Mouse (Mus musculus) embryonic facial prominence, embryonic 10.5 days (tissue): ENCODE measurements around the gene Mapk3. TPM values are rescaled to one million over a fixed set of nuclear protein-coding genes. Genes with fewer than 3 reads are reported as not detected.

ENCODE experiments used
- DNase-seq: peaks from one replicate; pipeline ENCODE4 v3.0.0-alpha.2; 2017; ENCODE audit warnings: low spot score
- H3K27ac ChIP-seq: fragments of 300-500 bp; sonication (generic); replicated peaks from 2 replicates; pipeline ENCODE4 v1.5.1; 2016; ENCODE audit warnings: mild to moderate bottlenecking
- H3K27me3 ChIP-seq: fragments of 300-500 bp; sonication (generic); replicated peaks from 2 replicates; pipeline ENCODE4 v1.6.1; 2016; ENCODE audit warnings: low read depth, mild to moderate bottlenecking; ENCODE audit not compliant: poor library complexity, severe bottlenecking
- H3K36me3 ChIP-seq: fragments of 300-500 bp; sonication (generic); replicated peaks from 2 replicates; pipeline ENCODE4 v1.6.1; 2016; ENCODE audit warnings: mild to moderate bottlenecking, moderate library complexity
- H3K4me1 ChIP-seq: fragments of 300-500 bp; sonication (generic); 2 replicates; pipeline ENCODE4 v1.6.1; 2016
- H3K4me3 ChIP-seq: fragments of 300-500 bp; sonication (generic); 2 replicates; pipeline ENCODE4 v1.5.1; 2016; ENCODE audit warnings: mild to moderate bottlenecking, moderate library complexity
- H3K9me3 ChIP-seq: fragments of 300-500 bp; sonication (generic); 2 replicates; pipeline ENCODE4 v1.6.1; 2016; ENCODE audit warnings: mild to moderate bottlenecking
- WGBS: fragments of 180-500 bp; shearing (Covaris S2); methylation state at CpG from one replicate; pipeline ENCODE4 v1.1.7; 2016; 5-methylcytosine and 5-hydroxymethylcytosine counted together
- polyA plus RNA-seq: library from polyadenylated mRNA; unstranded; fragments of >200 nt; fragmentation: Nextera tagmentation; extraction: Ambion mirVana; gene quantifications from 2 replicates; pipeline ENCODE4 v1.2.1, GENCODE M21; 2016

The Mapk3 gene
- polyA plus RNA-seq, 1 experiment from 2014 or later = 51.9 TPM

GRCm38 (mm10) chr7:126740132-126740735 lies 19.2 kb upstream of the Mapk3 start:
- Histone ChIP-seq H3K27ac (no peak overlapping the region), H3K4me3 (no peak overlapping the region), H3K4me1 (0 out of 2 replicates have a peak, but pooled peaks cover 2% of the 10 kb centered on the region), H3K27me3 (no peaks in the 10 kb centered on the region), H3K9me3 (no peaks in the 10 kb centered on the region), H3K36me3 (no peaks in the 10 kb centered on the region)
- WGBS = 80% methylated on average over 13 of the region's 13 CpGs
- no peak for DNase-seq

DNA sequence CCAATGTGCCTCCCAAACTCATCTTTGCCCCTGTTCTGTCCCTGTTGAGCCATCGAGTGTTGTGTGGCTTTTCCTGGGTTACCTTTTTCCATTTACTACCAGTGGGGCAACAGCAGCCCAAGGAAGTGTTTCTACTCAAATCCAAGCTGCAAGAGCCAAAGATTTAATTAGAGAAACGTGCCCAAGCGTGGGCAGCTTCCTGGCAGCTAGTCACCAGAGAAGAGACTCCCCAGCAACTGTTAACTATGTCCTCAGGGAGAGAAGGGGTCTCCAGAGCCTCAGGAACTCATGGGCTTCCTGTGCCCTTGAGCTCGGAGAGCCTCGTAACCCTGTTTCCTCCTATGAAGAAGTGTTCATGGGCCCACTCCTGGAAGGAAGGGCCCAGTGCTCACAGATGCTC lies 18.4 kb upstream of the Mapk3 start:
- no peaks in the 10 kb centered on the region for H3K9me3 ChIP-seq
- WGBS = 80% methylated on average over 5 of the region's 5 CpGs
- H3K36me3 ChIP-seq = no peaks in the 10 kb centered on the region
- no peaks in the 10 kb centered on the region for H3K4me1 ChIP-seq
- no peak overlapping the region for H3K27ac ChIP-seq
- H3K4me3 ChIP-seq = no peak overlapping the region
- DNase-seq = no peak
- H3K27me3 ChIP-seq = no peaks in the 10 kb centered on the region

- H3K9me3 ChIP-seq = no peaks in the 10 kb centered on the region
- no peaks in the 10 kb centered on the region for H3K27me3 ChIP-seq
- H3K4me1 ChIP-seq = no peaks in the 10 kb centered on the region
- 82% methylated on average over 5 of the region's 5 CpGs for WGBS
- no peaks in the 10 kb centered on the region for H3K36me3 ChIP-seq
- no peak overlapping the region for H3K27ac ChIP-seq
- no peak overlapping the region for H3K4me3 ChIP-seq
- DNase-seq = no peak
Measured at GRCm38 (mm10) chr7:126741452-126741851, 17.9 kb upstream of the Mapk3 start.

DNA sequence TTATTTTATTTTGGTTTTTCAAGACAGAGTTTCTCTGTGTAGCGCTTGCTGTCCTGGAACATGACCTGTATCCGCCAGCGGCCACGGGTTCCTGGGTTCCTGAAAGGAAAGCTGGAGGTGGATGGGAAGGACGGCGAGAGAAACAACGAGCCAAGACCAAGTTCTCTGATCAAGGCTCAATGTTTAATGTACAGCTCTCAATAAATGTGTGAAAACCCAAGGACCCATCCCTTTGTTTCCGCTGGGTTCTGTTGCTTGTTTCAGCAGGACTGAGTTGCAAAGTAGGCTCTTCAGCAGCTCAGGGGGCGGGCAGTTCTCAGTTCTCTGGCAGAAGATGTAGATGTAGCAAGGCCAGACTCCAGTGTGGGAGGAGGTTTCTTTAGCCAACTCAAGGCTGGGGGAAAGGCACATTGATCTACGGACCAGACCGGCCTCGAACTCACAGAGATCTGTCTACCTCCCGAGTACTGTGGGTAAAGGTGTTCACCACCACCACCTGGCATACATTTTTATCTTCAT lies 17.4 kb upstream of the Mapk3 start:
- WGBS = 92% methylated on average over 13 of the region's 13 CpGs
- no peak overlapping the region for H3K27ac ChIP-seq
- no peak for DNase-seq
- no peak overlapping the region for H3K4me3 ChIP-seq
- H3K9me3 ChIP-seq = no peaks in the 10 kb centered on the region
- H3K36me3 ChIP-seq = no peaks in the 10 kb centered on the region
- no peaks in the 10 kb centered on the region for H3K27me3 ChIP-seq
- H3K4me1 ChIP-seq = peaks cover 4% of the 10 kb centered on the region; the same call in 1 of the 2 replicates

DNA sequence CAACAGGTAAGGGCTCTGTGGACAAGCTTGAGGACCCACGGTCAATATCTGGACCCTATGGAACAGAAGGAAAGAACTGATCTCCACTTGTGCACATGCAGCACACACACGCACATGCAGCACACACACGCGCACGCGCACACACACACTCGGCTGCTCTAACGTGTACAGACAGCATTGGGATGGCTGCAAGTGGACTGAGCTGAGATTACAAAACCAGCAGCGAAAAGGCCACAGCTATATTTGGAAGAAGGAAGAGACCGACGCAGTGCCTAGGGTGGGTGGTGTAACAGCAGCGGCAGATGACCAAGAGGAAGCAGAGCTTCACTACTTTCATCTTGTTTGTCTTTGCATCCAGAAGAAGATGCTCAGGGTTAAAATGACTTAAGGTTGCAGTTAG lies 13.3 kb upstream of the Mapk3 start:
- H3K4me1 ChIP-seq = peaks cover 9% of the 10 kb centered on the region
- H3K36me3 ChIP-seq = no peaks in the 10 kb centered on the region
- H3K27ac ChIP-seq = no peak overlapping the region
- 90% methylated on average over 12 of the region's 12 CpGs for WGBS
- no peak overlapping the region for H3K4me3 ChIP-seq
- no peaks in the 10 kb centered on the region for H3K27me3 ChIP-seq
- DNase-seq = no peak
- H3K9me3 ChIP-seq = no peaks in the 10 kb centered on the region

DNA sequence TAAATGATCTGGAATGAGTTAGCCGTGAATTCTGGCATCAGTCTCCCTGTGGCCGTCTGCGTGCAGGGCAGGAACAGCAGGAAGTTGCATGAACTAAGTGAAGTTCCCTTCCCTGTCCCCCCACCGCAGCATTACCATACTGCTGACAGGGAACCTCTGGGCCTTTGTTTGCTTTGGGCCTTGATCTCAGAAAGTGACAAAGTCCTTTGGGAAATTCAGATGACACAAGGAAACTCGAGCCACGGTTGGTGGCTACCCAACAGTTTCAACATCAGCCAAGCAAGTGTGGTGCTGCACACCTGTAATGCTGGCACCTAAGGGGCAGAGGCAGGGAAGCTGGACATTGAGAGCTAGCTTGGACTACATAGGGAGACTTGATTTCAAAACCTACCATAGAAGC lies 12.6 kb upstream of the Mapk3 start:
- Histone ChIP-seq H3K27me3 (no peaks in the 10 kb centered on the region), H3K27ac (no peak overlapping the region), H3K4me1 (peaks cover 9% of the 10 kb centered on the region), H3K4me3 (no peak overlapping the region), H3K9me3 (no peaks in the 10 kb centered on the region), H3K36me3 (no peaks in the 10 kb centered on the region)
- 37% methylated on average over 6 of the region's 6 CpGs for WGBS
- DNase-seq = no peak

- H3K4me1 ChIP-seq = peaks cover 9% of the 10 kb centered on the region
- no peak for DNase-seq
- no peak overlapping the region for H3K27ac ChIP-seq
- no peaks in the 10 kb centered on the region for H3K27me3 ChIP-seq
- WGBS = 78% methylated on average over 7 of the region's 7 CpGs
- no peaks in the 10 kb centered on the region for H3K9me3 ChIP-seq
- no peaks in the 10 kb centered on the region for H3K36me3 ChIP-seq
- no peak overlapping the region for H3K4me3 ChIP-seq
Measured at GRCm38 (mm10) chr7:126748824-126749223, 10.6 kb upstream of the Mapk3 start.

GRCm38 (mm10) chr7:126749582-126750343 lies 9.6 kb upstream of the Mapk3 start:
- Histone ChIP-seq H3K27ac (no peak overlapping the region), H3K27me3 (no peaks in the 10 kb centered on the region), H3K36me3 (no peaks in the 10 kb centered on the region), H3K4me3 (no peak overlapping the region), H3K9me3 (no peaks in the 10 kb centered on the region), H3K4me1 (peaks cover 13% of the 10 kb centered on the region)
- no peak for DNase-seq
- 94% methylated on average over 17 of the region's 17 CpGs for WGBS

GRCm38 (mm10) chr7:126754866-126755265 lies 4.5 kb upstream of the Mapk3 start:
- Histone ChIP-seq H3K36me3 (no peaks in the 10 kb centered on the region), H3K27ac (peak overlapping the region; percentile 75), H3K9me3 (no peaks in the 10 kb centered on the region), H3K4me1 (peaks cover 24% of the 10 kb centered on the region), H3K4me3 (0 out of 2 replicates have a peak overlapping the region, but pooled peaks have one; percentile 4), H3K27me3 (no peaks in the 10 kb centered on the region)
- peak; percentile 86 for DNase-seq
- WGBS = 2% methylated on average over 9 of the region's 9 CpGs

DNA sequence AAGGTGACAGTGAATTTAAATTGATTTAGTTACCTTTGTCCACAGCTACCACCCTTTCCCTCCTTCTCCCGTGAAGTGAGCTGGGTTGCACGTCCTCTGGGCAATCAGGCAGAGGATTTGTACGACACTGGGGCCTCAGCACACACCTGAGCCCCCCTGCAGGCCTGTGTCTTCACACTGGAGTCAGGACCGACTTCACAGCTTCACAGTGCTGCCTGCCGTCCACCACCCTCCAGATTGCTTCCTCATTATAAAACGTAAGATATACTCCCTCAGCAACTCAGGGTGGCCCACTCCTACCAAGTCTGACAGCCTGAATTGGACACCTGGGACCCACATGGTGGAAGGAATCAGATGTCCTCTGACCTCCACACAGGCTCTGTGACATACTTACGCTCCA lies 862 bp upstream of the Mapk3 start:
- Histone ChIP-seq H3K27ac (peak overlapping the region; percentile 97), H3K4me3 (peak overlapping the region; percentile 91; the same call in 1 of the 2 replicates), H3K27me3 (no peaks in the 10 kb centered on the region), H3K4me1 (peaks cover 59% of the 10 kb centered on the region), H3K36me3 (peaks cover 24% of the 10 kb centered on the region), H3K9me3 (no peaks in the 10 kb centered on the region)
- no peak for DNase-seq
- WGBS = 56% methylated on average over 7 of the region's 7 CpGs

- under 1% methylated on average over 24 of the region's 24 CpGs for WGBS
- peak overlapping the region; percentile 91 for H3K4me3 ChIP-seq
- peaks cover 37% of the 10 kb centered on the region for H3K36me3 ChIP-seq
Measured at GRCm38 (mm10) chr7:126759672-126760390, 430 bp downstream of the Mapk3 start.

GRCm38 (mm10) chr7:126760391-126760802 lies 996 bp downstream of the Mapk3 start:
- peak; percentile 43 for DNase-seq
- Histone ChIP-seq H3K27ac (peak overlapping the region; percentile 97), H3K36me3 (peaks cover 43% of the 10 kb centered on the region), H3K4me1 (peaks cover 50% of the 10 kb centered on the region), H3K9me3 (no peaks in the 10 kb centered on the region), H3K27me3 (no peaks in the 10 kb centered on the region), H3K4me3 (peak overlapping the region; percentile 91)
- WGBS = 20% methylated on average over 3 of the region's 3 CpGs

More at GRCm38 (mm10) chr7:126759672-126760390, 430 bp downstream of the Mapk3 start:
- DNase-seq = no peak
- H3K27me3 ChIP-seq = no peaks in the 10 kb centered on the region
- H3K27ac ChIP-seq = peak overlapping the region; percentile 97
- peaks cover 55% of the 10 kb centered on the region for H3K4me1 ChIP-seq
- H3K9me3 ChIP-seq = no peaks in the 10 kb centered on the region
